Mouse (Mus musculus) spleen, adult 2 months (tissue): ENCODE results near the gene Cnnm3.

Experiments used
- CTCF ChIP-seq: fragments of 200-500 bp; IDR thresholded peaks from 2 replicates; pipeline ENCODE4 v1.5.1; 2011; ENCODE audit warnings: mild to moderate bottlenecking, inconsistent platforms; ENCODE audit not compliant: insufficient read depth, insufficient read length, insufficient replicate concordance; ENCODE audit errors: extremely low read depth
- POLR2A ChIP-seq: fragments of 200-500 bp; IDR thresholded peaks from 2 replicates; pipeline ENCODE4 v1.6.1; 2011; ENCODE audit warnings: low read depth, low read length, inconsistent platforms

- no peak for TF ChIP-seq CTCF
- TF ChIP-seq POLR2A = no peak
These were observed 43.1 kb downstream of the Cnnm3 start for GRCm38 (mm10) chr1:36554633-36555399.
